Mouse (Mus musculus) cerebellum, adult 18-20 months (tissue): Measurements from ENCODE around the gene 4930407I10Rik.

Experiments used
- DNase-seq, 2 experiments: peaks; one replicate each; pipeline ENCODE4 v3.0.0; 2021

The 4930407I10Rik gene

GRCm38 (mm10) chr15:82063909-82064308 is 5.0 kb downstream of the 4930407I10Rik start:
- no peak for DNase-seq

DNA sequence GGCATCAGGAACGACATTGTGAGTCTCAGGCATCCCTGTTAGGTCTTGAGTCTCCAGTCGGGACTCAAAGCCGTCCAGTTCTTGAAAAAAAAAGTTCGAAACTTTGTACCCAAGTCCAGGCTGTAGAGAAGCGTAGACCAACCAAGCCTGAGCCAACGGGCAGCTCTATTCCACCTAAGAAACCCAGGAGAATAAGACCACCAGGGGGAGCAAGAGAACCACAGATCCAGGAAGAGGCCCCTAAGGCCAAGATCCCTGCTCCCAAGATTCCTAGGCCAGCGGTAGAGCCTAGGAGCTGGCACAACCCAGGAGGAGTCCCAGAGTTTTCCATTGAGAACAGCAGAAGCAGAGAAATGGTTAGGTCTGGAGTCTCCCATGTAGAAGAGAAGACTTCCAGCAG is 6.6 kb downstream of the 4930407I10Rik start:
- DNase-seq, result peak; percentile 83

- no peak for DNase-seq
These were observed 10.9 kb downstream of the 4930407I10Rik start, which contains the start of gene Mei1 for GRCm38 (mm10) chr15:82069898-82070297. Gene Mei1, plus strand, starts transcription at chr15:82069996.

DNA sequence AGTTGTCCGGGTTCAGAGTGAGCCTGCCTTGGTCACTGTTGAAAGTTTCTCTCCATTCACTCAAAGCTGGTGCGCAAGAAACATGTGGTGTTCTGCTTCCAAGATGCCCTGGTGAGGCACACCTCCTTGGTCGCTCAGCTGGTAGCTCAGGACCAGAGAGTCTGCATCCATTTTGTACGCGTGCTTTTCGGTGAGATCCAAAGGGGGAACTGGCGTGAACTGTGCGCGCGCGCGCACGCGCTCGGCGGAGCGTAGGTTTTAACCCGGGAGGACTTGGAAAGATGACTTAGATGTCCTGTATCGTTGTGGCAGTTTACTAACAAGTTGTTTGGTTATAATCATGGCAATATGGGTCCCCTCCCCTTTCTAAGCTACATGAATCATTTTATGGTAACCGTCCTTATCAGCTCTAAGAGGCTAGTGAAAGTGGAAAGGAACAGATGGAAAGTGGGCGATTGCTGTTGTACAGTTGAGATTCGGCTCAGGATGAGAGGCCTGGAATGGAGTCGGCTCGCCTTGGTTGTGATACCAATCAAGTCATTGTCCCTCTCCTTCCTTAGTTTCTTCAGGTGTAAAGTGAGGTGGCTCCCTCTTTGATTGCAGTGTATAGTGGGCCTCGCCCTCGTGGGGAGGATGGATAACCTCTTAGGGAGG is 13.0 kb downstream of the 4930407I10Rik start:
- no peak for DNase-seq

GRCm38 (mm10) chr15:82073490-82073889 is 14.5 kb downstream of the 4930407I10Rik start:
- DNase-seq, result no peak

- no peak for DNase-seq
These were observed 20.9 kb downstream of the 4930407I10Rik start for GRCm38 (mm10) chr15:82079883-82080282.

DNA sequence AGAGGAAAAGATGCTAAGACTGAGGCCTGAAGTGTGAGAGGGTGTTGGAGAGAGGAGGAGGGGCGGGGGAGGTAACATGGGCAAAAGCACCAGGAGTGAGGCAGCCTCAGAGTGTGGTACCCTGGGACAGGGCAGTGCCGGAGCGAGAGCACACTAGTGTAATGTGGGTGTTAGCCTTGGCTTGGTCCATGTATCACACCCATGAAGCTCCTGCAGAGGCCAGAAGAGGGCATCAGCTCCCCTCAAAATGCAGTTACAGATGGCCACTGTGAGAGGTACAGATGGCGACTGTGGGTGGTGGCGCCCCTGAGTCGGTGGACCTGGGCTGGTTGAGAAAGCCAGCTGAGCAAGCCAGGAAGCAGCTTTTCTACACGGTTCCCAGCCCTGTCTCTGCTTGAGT is 22.2 kb downstream of the 4930407I10Rik start:
- peak; percentile 84 to 86 for DNase-seq

DNA sequence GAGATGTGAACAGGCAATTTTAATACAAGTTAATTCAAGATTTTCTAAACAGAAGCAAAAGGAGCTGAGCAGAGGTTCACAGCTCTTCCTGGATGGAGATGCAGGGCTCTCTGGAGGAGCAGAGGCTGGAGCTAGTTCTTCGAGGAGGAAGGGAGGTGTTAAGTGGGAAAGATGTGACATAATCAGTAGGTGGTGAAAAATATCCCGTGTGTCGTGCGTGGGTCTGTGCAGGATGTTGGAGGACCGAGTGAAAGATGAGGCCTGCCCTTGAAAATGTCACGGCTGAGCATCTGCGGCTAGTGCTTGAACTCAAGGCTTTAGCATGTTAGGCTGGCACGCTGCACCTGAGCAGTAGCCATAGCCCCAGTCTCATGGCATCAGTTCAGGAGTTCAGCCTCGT is 26.7 kb downstream of the 4930407I10Rik start:
- no peak for DNase-seq

- DNase-seq, result no peak
These were observed 27.2 kb downstream of the 4930407I10Rik start for GRCm38 (mm10) chr15:82086131-82086530.

DNA sequence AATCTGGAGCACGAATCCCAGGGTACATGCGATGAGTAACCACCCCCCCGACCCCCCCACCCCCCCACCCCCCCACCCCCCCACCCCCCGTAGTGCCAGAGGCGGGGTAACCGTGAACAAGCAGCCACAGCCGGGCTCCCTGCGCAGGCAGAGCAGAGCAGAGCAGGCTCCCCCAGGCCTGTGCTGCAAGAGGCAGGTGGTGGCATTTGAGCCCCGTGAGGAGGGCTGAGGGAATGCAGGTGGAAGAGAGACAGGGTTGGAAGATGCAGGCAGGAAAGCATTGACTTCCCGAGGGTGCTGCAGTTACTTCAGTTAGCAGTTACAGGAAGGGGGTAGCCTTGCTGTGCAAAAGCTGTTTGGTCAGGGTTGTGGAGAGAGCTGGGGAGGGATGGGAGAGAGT is 28.3 kb downstream of the 4930407I10Rik start:
- no peak for DNase-seq

- DNase-seq, result no peak
These were observed 32.1 kb downstream of the 4930407I10Rik start for GRCm38 (mm10) chr15:82091061-82091460.

DNA sequence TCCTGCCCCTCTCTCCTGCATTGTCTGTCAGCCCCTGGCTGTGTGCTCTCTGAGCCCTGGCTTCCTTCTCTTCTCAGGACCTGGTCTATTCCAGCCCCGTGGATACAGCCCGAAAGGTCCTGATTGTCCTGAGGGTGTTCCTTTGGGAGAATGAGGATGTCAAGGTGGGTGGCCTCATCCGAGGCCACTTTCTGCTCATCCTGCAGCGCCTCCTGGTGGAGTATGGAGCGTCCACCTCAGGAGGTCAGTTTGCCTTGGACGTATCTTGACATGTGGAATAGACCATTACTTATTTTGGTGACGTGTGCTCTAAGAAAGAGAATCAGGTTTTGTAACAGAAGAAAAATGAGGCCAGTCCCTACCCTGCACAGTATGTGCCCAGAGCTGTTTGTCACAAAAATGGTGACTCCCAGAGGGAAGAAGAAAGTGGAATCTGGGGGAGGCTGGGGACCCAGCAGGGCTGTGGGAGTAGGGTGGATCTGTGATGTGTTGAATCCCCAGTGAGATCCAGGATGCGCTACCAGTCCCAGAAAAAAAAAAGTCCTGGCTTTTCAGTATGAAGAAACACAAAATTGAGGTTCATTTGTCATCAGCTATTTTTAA is 48.1 kb downstream of the 4930407I10Rik start:
- DNase-seq, result peak; percentile 78 to 82
